Mouse (Mus musculus) olfactory bulb, adult 2 months (tissue): ENCODE measurements around the gene Ccdc57. TPM values are rescaled to one million over a fixed set of nuclear protein-coding genes. Genes with fewer than 3 reads are reported as not detected.
"Not testable (repeated sequence)": the region's sequence is repeated elsewhere in the genome, so short reads cannot be mapped to it uniquely, and the experiment has no call there.

ENCODE experiments used
- H3K27ac ChIP-seq: fragments of 200-500 bp; 2 replicates; pipeline ENCODE4 v1.5.1; 2012; ENCODE audit warnings: low read depth, low read length; ENCODE audit not compliant: insufficient read depth
- H3K4me1 ChIP-seq: fragments of 200-500 bp; 2 replicates; pipeline ENCODE4 v1.6.1; 2012; ENCODE audit warnings: low read length; ENCODE audit not compliant: control insufficient read depth, insufficient read depth
- H3K4me3 ChIP-seq: fragments of 200-500 bp; 2 replicates; pipeline ENCODE4 v1.5.1; 2012; ENCODE audit warnings: mild to moderate bottlenecking, low read depth, low read length, moderate library complexity; ENCODE audit not compliant: insufficient read depth
- CTCF ChIP-seq: fragments of 200-500 bp; IDR thresholded peaks from 2 replicates; pipeline ENCODE4 v1.5.1; 2012; ENCODE audit warnings: low read depth, mild to moderate bottlenecking, low read length, moderate library complexity; ENCODE audit not compliant: insufficient read depth
- POLR2A ChIP-seq: fragments of 200-500 bp; IDR thresholded peaks from 2 replicates; pipeline ENCODE4 v1.6.1; 2012; ENCODE audit warnings: mild to moderate bottlenecking, low read depth, low read length, moderate library complexity; ENCODE audit not compliant: insufficient read depth
- WGBS: fragments of 180-500 bp; shearing (Covaris S2); methylation state at CpG from one replicate; pipeline ENCODE4 v1.1.7; 2018; 5-methylcytosine and 5-hydroxymethylcytosine counted together
- polyA plus RNA-seq: library from polyadenylated mRNA; stranded (reverse); fragments of >200 nt; gene quantifications from 2 replicates; pipeline ENCODE4 v1.2.4, GENCODE M21; 2012; ENCODE audit warnings: low replicate concordance; ENCODE audit not compliant: missing spikeins, insufficient read depth, insufficient read length

The Ccdc57 gene
- polyA plus RNA-seq, 1 experiment: not detected

GRCm38 (mm10) chr11:120882931-120883330 lies 49.7 kb downstream of the Ccdc57 start:
- Histone ChIP-seq H3K27ac (no peak overlapping the region), H3K4me1 (no peaks in the 10 kb centered on the region), H3K4me3 (no peak overlapping the region)
- no peak for TF ChIP-seq POLR2A
- no peak for TF ChIP-seq CTCF
- 91% methylated on average over 4 of the region's 4 CpGs for WGBS

DNA sequence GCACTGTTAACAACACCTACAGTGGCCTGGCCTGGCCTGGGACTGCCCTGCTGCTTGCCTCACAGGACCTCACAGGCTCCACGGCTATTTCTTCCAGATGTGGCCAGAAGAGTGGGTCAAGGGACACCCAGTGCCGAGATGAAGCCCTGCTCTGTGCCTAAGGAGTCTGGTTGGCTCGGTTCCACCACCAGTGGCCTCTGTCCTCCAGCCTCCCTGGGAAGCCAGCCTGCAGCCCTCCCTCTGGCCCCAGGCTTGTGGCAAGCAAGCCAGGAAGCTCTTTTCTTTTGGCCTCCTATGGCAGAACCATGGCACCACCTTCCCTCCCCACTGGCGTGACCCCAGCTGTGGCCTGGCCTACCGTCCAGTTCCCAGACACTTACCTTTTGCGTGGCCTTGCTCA lies 59.5 kb downstream of the Ccdc57 start:
- H3K4me1 ChIP-seq: no peaks in the 10 kb centered on the region
- no peak overlapping the region for H3K27ac ChIP-seq
- no peak for TF ChIP-seq CTCF
- TF ChIP-seq POLR2A: no peak
- H3K4me3 ChIP-seq: no peak overlapping the region
- 48% methylated on average over 6 of the region's 6 CpGs for WGBS

GRCm38 (mm10) chr11:120871521-120871920 lies 61.2 kb downstream of the Ccdc57 start:
- Histone ChIP-seq H3K4me3 (no peak overlapping the region), H3K27ac (no peak overlapping the region), H3K4me1 (no peaks in the 10 kb centered on the region)
- TF ChIP-seq CTCF (no peak), POLR2A (no peak)
- 95% methylated on average over 9 of the region's 9 CpGs for WGBS

DNA sequence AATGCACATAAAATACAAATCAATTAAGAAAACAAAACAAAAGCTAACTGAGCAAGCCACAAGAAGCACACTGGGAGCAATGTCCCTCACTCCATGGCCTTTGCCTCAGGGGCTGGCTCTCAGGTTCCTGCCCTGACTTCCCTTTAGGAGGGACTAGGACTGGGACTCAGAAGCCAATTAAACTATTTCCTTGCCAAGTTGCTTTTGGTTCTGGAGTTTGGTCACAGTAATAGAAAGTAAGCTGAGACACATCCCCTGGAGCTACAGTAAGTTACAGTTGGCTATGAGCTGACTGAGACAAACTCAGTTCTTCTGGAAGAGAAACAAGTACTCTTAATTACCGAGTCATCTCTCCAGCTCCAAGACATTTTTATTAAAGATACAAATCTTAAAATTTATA lies 66.9 kb downstream of the Ccdc57 start:
- Histone ChIP-seq H3K27ac (no peak overlapping the region), H3K4me3 (no peak overlapping the region), H3K4me1 (no peaks in the 10 kb centered on the region)
- TF ChIP-seq POLR2A (no peak), CTCF (no peak)
- WGBS: 92% methylated on average over 1 of the region's 1 CpGs

GRCm38 (mm10) chr11:120862819-120863218 lies 69.9 kb downstream of the Ccdc57 start:
- Histone ChIP-seq H3K27ac (no peak overlapping the region), H3K4me3 (no peak overlapping the region), H3K4me1 (no peaks in the 10 kb centered on the region)
- no peak for TF ChIP-seq CTCF
- no peak for TF ChIP-seq POLR2A
- WGBS: 88% methylated on average over 10 of the region's 10 CpGs

GRCm38 (mm10) chr11:120855938-120856337 lies 76.7 kb downstream of the Ccdc57 start:
- H3K27ac ChIP-seq, H3K4me1 ChIP-seq, H3K4me3 ChIP-seq: not testable (repeated sequence)
- 96% methylated on average over 3 of the region's 3 CpGs for WGBS

DNA sequence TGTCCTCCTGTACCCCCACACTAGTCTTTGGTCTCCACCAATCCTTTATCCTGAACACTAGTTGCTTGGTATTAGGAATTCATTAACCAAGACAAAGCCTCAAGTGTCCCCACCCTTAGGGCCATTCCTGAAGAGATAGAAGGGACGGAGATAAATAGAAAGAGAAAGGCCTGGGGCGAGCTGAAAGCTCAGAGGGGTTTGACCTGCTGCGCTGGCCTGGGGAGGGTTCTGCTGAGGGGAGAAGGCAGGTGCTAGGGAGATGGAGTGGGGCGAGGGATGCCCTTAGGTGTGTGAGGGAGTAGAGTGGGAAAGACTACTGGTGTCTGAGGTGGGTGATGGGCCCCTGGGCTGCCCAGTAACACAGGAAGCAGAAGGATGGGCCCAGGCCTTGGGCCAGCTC lies 78.9 kb downstream of the Ccdc57 start:
- Histone ChIP-seq H3K4me3 (no peak overlapping the region), H3K27ac (no peak overlapping the region), H3K4me1 (0 out of 2 replicates have a peak, but pooled peaks cover 3% of the 10 kb centered on the region)
- 82% methylated on average over 4 of the region's 4 CpGs for WGBS
- TF ChIP-seq POLR2A (no peak), CTCF (no peak)

DNA sequence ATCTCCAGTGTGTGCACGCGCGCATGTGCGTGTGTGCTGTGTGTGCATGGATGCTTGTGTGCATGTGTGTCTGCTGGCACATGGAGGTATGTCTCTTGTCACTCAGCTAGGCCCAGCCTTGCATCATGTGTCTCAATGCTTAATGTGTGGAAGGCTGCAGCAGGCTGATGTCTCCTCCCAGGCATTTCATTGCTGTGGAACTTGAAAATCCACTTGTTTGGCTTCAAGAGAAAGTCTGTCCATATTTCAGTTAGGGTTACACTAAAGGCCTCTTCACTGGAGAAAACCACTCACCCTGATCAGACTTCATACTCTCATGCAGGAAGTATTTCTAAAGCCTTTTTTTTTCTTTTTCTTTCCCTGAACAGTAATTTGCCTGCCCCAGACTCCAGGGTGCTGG lies 79.5 kb downstream of the Ccdc57 start:
- H3K4me1 ChIP-seq: 0 out of 2 replicates have a peak, but pooled peaks cover 3% of the 10 kb centered on the region
- H3K4me3 ChIP-seq: no peak overlapping the region
- H3K27ac ChIP-seq: no peak overlapping the region
- WGBS: 95% methylated on average over 4 of the region's 4 CpGs
- TF ChIP-seq CTCF (no peak), POLR2A (no peak)

DNA sequence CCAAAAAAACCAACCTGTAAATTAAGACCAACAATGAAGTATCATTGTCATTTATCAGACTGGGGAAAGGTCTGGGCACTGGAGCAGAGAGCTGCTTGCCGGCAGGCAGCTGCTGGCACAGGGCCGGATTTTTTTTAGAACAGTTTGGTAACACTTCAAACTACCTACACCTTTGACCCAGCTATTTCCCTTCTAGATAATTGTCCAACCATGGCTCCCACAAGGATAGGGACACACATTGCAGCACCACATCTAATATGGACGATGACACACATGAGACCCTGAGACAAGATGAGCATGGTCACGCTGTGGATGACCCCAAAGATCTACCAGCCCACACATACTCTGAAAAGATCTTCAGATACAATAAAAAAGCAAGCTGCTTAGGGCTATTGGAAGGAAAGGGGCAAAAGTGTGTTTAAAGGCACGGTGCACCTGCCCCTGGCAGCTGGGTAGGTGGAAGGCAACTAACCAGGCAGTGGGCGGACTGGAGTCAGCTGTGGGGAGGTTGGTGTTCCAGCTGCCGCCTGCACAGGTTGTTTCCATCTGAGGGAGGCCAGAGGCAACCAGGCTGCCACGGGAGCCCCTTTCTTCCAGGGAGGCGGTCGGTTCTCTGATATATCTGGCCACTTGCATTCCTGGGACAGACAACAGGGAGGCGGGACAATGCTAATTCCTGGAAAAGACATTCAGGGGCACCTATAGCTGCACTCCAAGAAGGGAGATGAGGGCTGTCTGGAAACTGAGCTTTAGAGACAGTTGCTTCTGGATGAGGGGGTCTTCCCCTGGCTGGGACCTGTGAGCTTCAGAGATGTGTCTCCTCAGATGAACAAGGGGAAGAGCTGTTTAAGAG lies 80.4 kb downstream of the Ccdc57 start:
- Histone ChIP-seq H3K27ac (no peak overlapping the region), H3K4me1 (0 out of 2 replicates have a peak, but pooled peaks cover 3% of the 10 kb centered on the region), H3K4me3 (no peak overlapping the region)
- TF ChIP-seq POLR2A (no peak), CTCF (no peak)
- WGBS: 64% methylated on average over 11 of the region's 11 CpGs

- no peak for TF ChIP-seq CTCF
- TF ChIP-seq POLR2A: no peak
- Histone ChIP-seq H3K27ac (no peak overlapping the region), H3K4me1 (peaks cover 6% of the 10 kb centered on the region; the same call in 1 of the 2 replicates), H3K4me3 (no peak overlapping the region)
- 80% methylated on average over 2 of the region's 2 CpGs for WGBS
Observed at GRCm38 (mm10) chr11:120851582-120851981, 81.1 kb downstream of the Ccdc57 start.
